Mouse (Mus musculus): ENCODE measurements around the gene Fgf18. TPM values are rescaled to one million over a fixed set of nuclear protein-coding genes. Genes with fewer than 3 reads are reported as not detected.

The Fgf18 gene
- polyA plus RNA-seq, 1 experiment from 2014 or later: 0.56 TPM

- Histone ChIP-seq H3K4me2 (peak overlapping the region; percentile 83), H3K9me3 (ENCODE audit: control insufficient read depth, low read length) (no peaks in the 10 kb centered on the region), H3K36me3 (ENCODE audit: control insufficient read depth, insufficient read depth, low read length) (peaks cover 13% of the 10 kb centered on the region), H3K4me1 (replicated peaks; ENCODE audit: control insufficient read depth, insufficient read depth, low read length) (peaks cover 11% of the 10 kb centered on the region), H3K27ac (ENCODE audit: low read depth, low read length) (no peak overlapping the region), H3K9ac (ENCODE audit: low read depth, low read length) (0 out of 2 replicates have a peak overlapping the region, but pooled peaks have one; percentile 30), H3K27me3 (replicated peaks; ENCODE audit: control insufficient read depth, insufficient read depth, low read length) (peaks cover 54% of the 10 kb centered on the region), H3K4me3 (ENCODE audit: low read depth, low read length) (peak overlapping the region; percentile 59)
- DNase-seq (ENCODE audit: low spot score) (peak; percentile 61), ATAC-seq (replicated peaks; ENCODE audit: low FRiP score) (peak; percentile 28)
- WGBS: 1% methylated on average over 83 of the region's 85 CpGs
These were observed 555 bp upstream of the Fgf18 start for GRCm38 (mm10) chr11:33147572-33148337.

GRCm38 (mm10) chr11:33146651-33147131 lies 509 bp downstream of the Fgf18 start:
- H3K4me1 ChIP-seq (replicated peaks; ENCODE audit: control insufficient read depth, insufficient read depth, low read length): peaks cover 11% of the 10 kb centered on the region
- H3K9ac ChIP-seq (ENCODE audit: low read depth, low read length): no peak overlapping the region
- peak overlapping the region; percentile 59 for H3K4me3 ChIP-seq (ENCODE audit: low read depth, low read length)
- H3K27me3 ChIP-seq (replicated peaks; ENCODE audit: control insufficient read depth, insufficient read depth, low read length): peaks cover 61% of the 10 kb centered on the region
- peaks cover 10% of the 10 kb centered on the region for H3K36me3 ChIP-seq (ENCODE audit: control insufficient read depth, insufficient read depth, low read length)
- 5% methylated on average over 30 of the region's 30 CpGs for WGBS
- ATAC-seq (replicated peaks; ENCODE audit: low FRiP score) (no peak), DNase-seq (ENCODE audit: low spot score) (peak; percentile 47)
- peak overlapping the region; percentile 83 for H3K4me2 ChIP-seq
- no peaks in the 10 kb centered on the region for H3K9me3 ChIP-seq (ENCODE audit: control insufficient read depth, low read length)
- H3K27ac ChIP-seq (ENCODE audit: low read depth, low read length): no peak overlapping the region

- H3K27ac ChIP-seq (ENCODE audit: low read depth, low read length): no peak overlapping the region
- H3K36me3 ChIP-seq (ENCODE audit: control insufficient read depth, insufficient read depth, low read length): peaks cover 4% of the 10 kb centered on the region; the same call in 1 of the 2 replicates
- peaks cover 11% of the 10 kb centered on the region for H3K4me1 ChIP-seq (replicated peaks; ENCODE audit: control insufficient read depth, insufficient read depth, low read length)
- DNase-seq (ENCODE audit: low spot score): peak; percentile 29
- no peak overlapping the region for H3K9ac ChIP-seq (ENCODE audit: low read depth, low read length)
- ATAC-seq (replicated peaks; ENCODE audit: low FRiP score): no peak
- H3K4me3 ChIP-seq (ENCODE audit: low read depth, low read length): no peak overlapping the region
- peaks cover 61% of the 10 kb centered on the region for H3K27me3 ChIP-seq (replicated peaks; ENCODE audit: control insufficient read depth, insufficient read depth, low read length)
- no peaks in the 10 kb centered on the region for H3K9me3 ChIP-seq (ENCODE audit: control insufficient read depth, low read length)
- 25% methylated on average over 9 of the region's 9 CpGs for WGBS
- no peak overlapping the region for H3K4me2 ChIP-seq
These were observed 1.1 kb downstream of the Fgf18 start for GRCm38 (mm10) chr11:33146143-33146497.

GRCm38 (mm10) chr11:33145201-33146142 lies 1.7 kb downstream of the Fgf18 start:
- ATAC-seq (replicated peaks; ENCODE audit: low FRiP score): no peak

GRCm38 (mm10) chr11:33143906-33144305 lies 3.3 kb downstream of the Fgf18 start:
- Histone ChIP-seq H3K9ac (ENCODE audit: low read depth, low read length) (no peak overlapping the region), H3K4me3 (ENCODE audit: low read depth, low read length) (no peak overlapping the region), H3K27me3 (replicated peaks; ENCODE audit: control insufficient read depth, insufficient read depth, low read length) (peaks cover 61% of the 10 kb centered on the region), H3K4me1 (replicated peaks; ENCODE audit: control insufficient read depth, insufficient read depth, low read length) (peaks cover 11% of the 10 kb centered on the region), H3K9me3 (ENCODE audit: control insufficient read depth, low read length) (no peaks in the 10 kb centered on the region), H3K4me2 (no peak overlapping the region), H3K27ac (ENCODE audit: low read depth, low read length) (no peak overlapping the region), H3K36me3 (ENCODE audit: control insufficient read depth, insufficient read depth, low read length) (no peaks in the 10 kb centered on the region)
- WGBS: 20% methylated on average over 9 of the region's 9 CpGs
- DNase-seq (ENCODE audit: low spot score) (peak; percentile 30), ATAC-seq (replicated peaks; ENCODE audit: low FRiP score) (no peak)

More at GRCm38 (mm10) chr11:33145201-33146142, 1.7 kb downstream of the Fgf18 start:
- Histone ChIP-seq H3K9me3 (ENCODE audit: control insufficient read depth, low read length) (no peaks in the 10 kb centered on the region), H3K4me3 (ENCODE audit: low read depth, low read length) (no peak overlapping the region), H3K27ac (ENCODE audit: low read depth, low read length) (no peak overlapping the region), H3K4me2 (no peak overlapping the region), H3K27me3 (replicated peaks; ENCODE audit: control insufficient read depth, insufficient read depth, low read length) (peaks cover 61% of the 10 kb centered on the region), H3K36me3 (ENCODE audit: control insufficient read depth, insufficient read depth, low read length) (peaks cover 3% of the 10 kb centered on the region; the same call in 1 of the 2 replicates), H3K4me1 (replicated peaks; ENCODE audit: control insufficient read depth, insufficient read depth, low read length) (peaks cover 11% of the 10 kb centered on the region), H3K9ac (ENCODE audit: low read depth, low read length) (no peak overlapping the region)
- DNase-seq (ENCODE audit: low spot score): peak; percentile 29
- WGBS: 44% methylated on average over 7 of the region's 7 CpGs

GRCm38 (mm10) chr11:33142801-33143200 lies 4.4 kb downstream of the Fgf18 start:
- Histone ChIP-seq H3K36me3 (ENCODE audit: control insufficient read depth, insufficient read depth, low read length) (no peaks in the 10 kb centered on the region), H3K9ac (ENCODE audit: low read depth, low read length) (no peak overlapping the region), H3K4me2 (no peak overlapping the region), H3K4me3 (ENCODE audit: low read depth, low read length) (no peak overlapping the region), H3K27ac (ENCODE audit: low read depth, low read length) (no peak overlapping the region), H3K4me1 (replicated peaks; ENCODE audit: control insufficient read depth, insufficient read depth, low read length) (peaks cover 7% of the 10 kb centered on the region), H3K27me3 (replicated peaks; ENCODE audit: control insufficient read depth, insufficient read depth, low read length) (peaks cover 56% of the 10 kb centered on the region), H3K9me3 (ENCODE audit: control insufficient read depth, low read length) (no peaks in the 10 kb centered on the region)
- DNase-seq (ENCODE audit: low spot score) (no peak), ATAC-seq (replicated peaks; ENCODE audit: low FRiP score) (no peak)
- 65% methylated on average over 1 of the region's 1 CpGs for WGBS

- Histone ChIP-seq H3K27me3 (replicated peaks; ENCODE audit: control insufficient read depth, insufficient read depth, low read length) (peaks cover 30% of the 10 kb centered on the region), H3K36me3 (ENCODE audit: control insufficient read depth, insufficient read depth, low read length) (no peaks in the 10 kb centered on the region), H3K4me3 (ENCODE audit: low read depth, low read length) (no peak overlapping the region), H3K9ac (ENCODE audit: low read depth, low read length) (no peak overlapping the region), H3K9me3 (ENCODE audit: control insufficient read depth, low read length) (no peaks in the 10 kb centered on the region), H3K4me2 (no peak overlapping the region), H3K4me1 (replicated peaks; ENCODE audit: control insufficient read depth, insufficient read depth, low read length) (no peaks in the 10 kb centered on the region), H3K27ac (ENCODE audit: low read depth, low read length) (no peak overlapping the region)
- 82% methylated on average over 5 of the region's 5 CpGs for WGBS
- ATAC-seq (replicated peaks; ENCODE audit: low FRiP score) (no peak), DNase-seq (ENCODE audit: low spot score) (no peak)
These were observed 7.1 kb downstream of the Fgf18 start for GRCm38 (mm10) chr11:33140111-33140460.

- DNase-seq (ENCODE audit: low spot score): no peak
- H3K9me3 ChIP-seq (ENCODE audit: control insufficient read depth, low read length): no peaks in the 10 kb centered on the region
These were observed 7.6 kb downstream of the Fgf18 start for GRCm38 (mm10) chr11:33139458-33140110.

More at GRCm38 (mm10) chr11:33139458-33140110, 7.6 kb downstream of the Fgf18 start:
- H3K4me3 ChIP-seq (ENCODE audit: low read depth, low read length): no peak overlapping the region
- H3K27me3 ChIP-seq (replicated peaks; ENCODE audit: control insufficient read depth, insufficient read depth, low read length): peaks cover 25% of the 10 kb centered on the region
- no peak overlapping the region for H3K27ac ChIP-seq (ENCODE audit: low read depth, low read length)
- H3K4me2 ChIP-seq: no peak overlapping the region
- 70% methylated on average over 9 of the region's 9 CpGs for WGBS
- no peak for ATAC-seq (replicated peaks; ENCODE audit: low FRiP score)
- no peaks in the 10 kb centered on the region for H3K4me1 ChIP-seq (replicated peaks; ENCODE audit: control insufficient read depth, insufficient read depth, low read length)
- no peak overlapping the region for H3K9ac ChIP-seq (ENCODE audit: low read depth, low read length)
- no peaks in the 10 kb centered on the region for H3K36me3 ChIP-seq (ENCODE audit: control insufficient read depth, insufficient read depth, low read length)

Data from liver, embryonic 11.5 days (tissue).